Mouse (Mus musculus): Measurements from ENCODE around the gene Ttc39a. TPM values are rescaled to one million over a fixed set of nuclear protein-coding genes. Genes with fewer than 3 reads are reported as not detected.

The Ttc39a gene
- polyA plus RNA-seq, 1 experiment, result 0.42 TPM

DNA sequence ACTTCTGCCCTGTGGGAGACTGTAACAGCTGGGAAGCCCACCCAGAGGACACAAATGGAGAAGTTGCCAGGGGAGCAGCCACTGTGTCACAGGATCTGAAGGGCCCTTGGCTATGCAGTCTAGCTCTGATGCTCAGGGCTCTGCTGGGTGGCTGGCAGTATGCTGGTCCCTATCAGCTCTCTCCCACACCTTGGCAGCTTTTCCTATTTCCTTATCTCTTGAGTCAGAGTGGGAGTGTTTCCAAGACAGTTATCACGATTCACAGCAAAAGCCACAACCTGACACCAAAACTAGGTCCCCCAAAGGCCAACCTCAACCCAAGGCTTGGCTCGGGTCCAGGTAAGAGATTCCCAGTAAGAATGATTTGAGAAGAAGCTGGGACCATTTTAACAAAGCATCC is 39.0 kb downstream of the Ttc39a start:
- Histone ChIP-seq H3K36me3 (ENCODE audit: control insufficient read depth, insufficient read depth) (peaks cover 5% of the 10 kb centered on the region), H3K79me2 (ENCODE audit: control insufficient read depth, insufficient read depth) (peaks cover 4% of the 10 kb centered on the region), H3K79me3 (ENCODE audit: low read depth) (peaks cover 2% of the 10 kb centered on the region), H3K4me3 (ENCODE audit: insufficient read depth, poor library complexity, severe bottlenecking) (no peak overlapping the region), H3K27me3 (ENCODE audit: control insufficient read depth, insufficient read depth, insufficient read length) (no peaks in the 10 kb centered on the region), H3ac (ENCODE audit: control insufficient read depth, insufficient read length, low read depth) (no peak overlapping the region)
- TF ChIP-seq FOSL1 (IDR thresholded peaks at IDR 0.05; ENCODE audit: insufficient read depth, low read length, poor library complexity, severe bottlenecking) (no peak), MYOG (IDR thresholded peaks at IDR 0.05; ENCODE audit: control insufficient read depth, extremely low read depth, insufficient read length) (no peak), MAX (IDR thresholded peaks at IDR 0.05) (no peak), CEBPB (IDR thresholded peaks at IDR 0.05; ENCODE audit: low read depth) (no peak), CTCF (IDR thresholded peaks at IDR 0.05; ENCODE audit: control insufficient read depth, insufficient read depth, insufficient read length) (no peak), MYOD1 (IDR thresholded peaks at IDR 0.05; ENCODE audit: control insufficient read depth, insufficient read length, low read depth) (no peak), USF1 (IDR thresholded peaks at IDR 0.05; ENCODE audit: low read depth) (no peak)

DNA sequence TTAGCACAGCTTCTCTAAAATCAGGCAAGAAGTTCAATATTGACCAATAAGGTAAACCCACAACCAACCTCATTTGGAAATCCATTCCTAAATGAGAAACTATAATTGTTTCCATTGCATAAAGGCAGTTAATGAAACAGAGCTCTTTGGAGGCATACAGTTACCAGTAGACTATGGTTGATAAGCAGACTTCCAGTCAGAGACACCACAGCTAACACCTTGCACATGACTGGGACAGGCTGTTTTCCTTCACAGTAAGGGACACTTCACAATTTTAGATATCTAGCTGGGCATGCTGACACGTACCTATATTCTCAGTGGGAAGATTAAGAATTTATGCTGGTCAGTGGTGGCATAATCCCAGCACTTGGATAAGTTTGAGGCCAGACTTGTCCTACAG is 39.5 kb downstream of the Ttc39a start:
- H3K4me3 ChIP-seq (ENCODE audit: insufficient read depth, poor library complexity, severe bottlenecking), result no peak overlapping the region
- H3K27me3 ChIP-seq (ENCODE audit: control insufficient read depth, insufficient read depth, insufficient read length), result no peaks in the 10 kb centered on the region
- peaks cover 4% of the 10 kb centered on the region for H3K79me2 ChIP-seq (ENCODE audit: control insufficient read depth, insufficient read depth)
- H3ac ChIP-seq (ENCODE audit: control insufficient read depth, insufficient read length, low read depth), result no peak overlapping the region
- H3K79me3 ChIP-seq (ENCODE audit: low read depth), result peaks cover 2% of the 10 kb centered on the region
- TF ChIP-seq FOSL1 (IDR thresholded peaks at IDR 0.05; ENCODE audit: insufficient read depth, low read length, poor library complexity, severe bottlenecking), result no peak
- TF ChIP-seq MAX (IDR thresholded peaks at IDR 0.05), result no peak
- TF ChIP-seq MYOD1 (IDR thresholded peaks at IDR 0.05; ENCODE audit: control insufficient read depth, insufficient read length, low read depth), result no peak
- TF ChIP-seq MYOG (IDR thresholded peaks at IDR 0.05; ENCODE audit: control insufficient read depth, extremely low read depth, insufficient read length), result no peak
- no peak for TF ChIP-seq CEBPB (IDR thresholded peaks at IDR 0.05; ENCODE audit: low read depth)
- TF ChIP-seq CTCF (IDR thresholded peaks at IDR 0.05; ENCODE audit: control insufficient read depth, insufficient read depth, insufficient read length), result no peak
- no peak for TF ChIP-seq USF1 (IDR thresholded peaks at IDR 0.05; ENCODE audit: low read depth)
- peaks cover 8% of the 10 kb centered on the region for H3K36me3 ChIP-seq (ENCODE audit: control insufficient read depth, insufficient read depth)

DNA sequence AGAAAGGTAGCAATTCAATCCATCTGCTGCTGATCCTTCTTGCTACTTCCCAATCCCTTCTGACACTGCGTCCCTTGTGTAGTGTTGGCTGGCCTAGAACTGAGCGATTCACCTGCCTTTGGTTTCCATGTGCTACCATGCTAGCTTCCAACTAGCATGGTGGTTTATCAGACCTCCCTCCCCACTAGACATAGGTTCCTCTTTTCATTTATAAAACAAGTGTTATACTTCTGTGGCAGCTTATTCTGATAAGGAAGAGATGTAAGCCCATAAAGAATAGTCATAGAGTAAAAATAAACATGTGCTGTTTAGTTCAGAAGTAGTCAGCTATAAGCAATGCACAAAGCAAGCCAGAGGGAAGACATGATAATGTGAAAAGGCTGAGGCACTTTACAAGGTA is 42.1 kb downstream of the Ttc39a start:
- Histone ChIP-seq H3K27me3 (ENCODE audit: control insufficient read depth, insufficient read depth, insufficient read length) (no peaks in the 10 kb centered on the region), H3K79me3 (ENCODE audit: low read depth) (peaks cover 2% of the 10 kb centered on the region), H3ac (ENCODE audit: control insufficient read depth, insufficient read length, low read depth) (no peak overlapping the region), H3K36me3 (ENCODE audit: control insufficient read depth, insufficient read depth) (peaks cover 28% of the 10 kb centered on the region), H3K79me2 (ENCODE audit: control insufficient read depth, insufficient read depth) (peaks cover 4% of the 10 kb centered on the region), H3K4me3 (ENCODE audit: insufficient read depth, poor library complexity, severe bottlenecking) (no peak overlapping the region)
- no peak for TF ChIP-seq MYOD1 (IDR thresholded peaks at IDR 0.05; ENCODE audit: control insufficient read depth, insufficient read length, low read depth)

DNA sequence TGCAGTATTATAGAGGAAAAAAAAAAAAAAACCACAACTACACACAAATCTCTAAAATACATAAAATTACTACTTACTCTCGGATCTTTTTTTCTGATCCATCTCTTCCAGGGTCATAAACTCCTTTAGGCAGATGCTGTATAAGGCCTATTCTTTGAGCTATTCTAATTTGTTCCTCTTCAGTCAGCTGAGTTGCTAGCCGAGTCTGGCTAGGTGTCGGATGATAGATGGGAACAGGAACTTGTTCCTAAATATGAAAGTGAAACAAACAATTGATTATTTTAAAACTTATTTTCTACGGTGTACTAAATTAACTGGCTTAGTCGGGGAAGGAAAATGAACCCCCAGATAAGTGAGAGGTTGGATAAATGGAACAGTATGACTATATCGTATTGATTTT is 50.4 kb downstream of the Ttc39a start:
- Histone ChIP-seq H3K4me3 (ENCODE audit: insufficient read depth, poor library complexity, severe bottlenecking) (no peak overlapping the region), H3K36me3 (ENCODE audit: control insufficient read depth, insufficient read depth) (peaks cover 34% of the 10 kb centered on the region), H3K27me3 (ENCODE audit: control insufficient read depth, insufficient read depth, insufficient read length) (no peaks in the 10 kb centered on the region), H3K79me3 (ENCODE audit: low read depth) (peaks cover 28% of the 10 kb centered on the region), H3ac (ENCODE audit: control insufficient read depth, insufficient read length, low read depth) (no peak overlapping the region), H3K79me2 (ENCODE audit: control insufficient read depth, insufficient read depth) (peaks cover 51% of the 10 kb centered on the region)
- no peak for TF ChIP-seq MAX (IDR thresholded peaks at IDR 0.05)
- no peak for TF ChIP-seq MYOG (IDR thresholded peaks at IDR 0.05; ENCODE audit: control insufficient read depth, extremely low read depth, insufficient read length)
- TF ChIP-seq CTCF (IDR thresholded peaks at IDR 0.05; ENCODE audit: control insufficient read depth, insufficient read depth, insufficient read length), result no peak
- TF ChIP-seq USF1 (IDR thresholded peaks at IDR 0.05; ENCODE audit: low read depth), result no peak
- no peak for TF ChIP-seq FOSL1 (IDR thresholded peaks at IDR 0.05; ENCODE audit: insufficient read depth, low read length, poor library complexity, severe bottlenecking)
- no peak for TF ChIP-seq MYOD1 (IDR thresholded peaks at IDR 0.05; ENCODE audit: control insufficient read depth, insufficient read length, low read depth)
- TF ChIP-seq CEBPB (IDR thresholded peaks at IDR 0.05; ENCODE audit: low read depth), result no peak

DNA sequence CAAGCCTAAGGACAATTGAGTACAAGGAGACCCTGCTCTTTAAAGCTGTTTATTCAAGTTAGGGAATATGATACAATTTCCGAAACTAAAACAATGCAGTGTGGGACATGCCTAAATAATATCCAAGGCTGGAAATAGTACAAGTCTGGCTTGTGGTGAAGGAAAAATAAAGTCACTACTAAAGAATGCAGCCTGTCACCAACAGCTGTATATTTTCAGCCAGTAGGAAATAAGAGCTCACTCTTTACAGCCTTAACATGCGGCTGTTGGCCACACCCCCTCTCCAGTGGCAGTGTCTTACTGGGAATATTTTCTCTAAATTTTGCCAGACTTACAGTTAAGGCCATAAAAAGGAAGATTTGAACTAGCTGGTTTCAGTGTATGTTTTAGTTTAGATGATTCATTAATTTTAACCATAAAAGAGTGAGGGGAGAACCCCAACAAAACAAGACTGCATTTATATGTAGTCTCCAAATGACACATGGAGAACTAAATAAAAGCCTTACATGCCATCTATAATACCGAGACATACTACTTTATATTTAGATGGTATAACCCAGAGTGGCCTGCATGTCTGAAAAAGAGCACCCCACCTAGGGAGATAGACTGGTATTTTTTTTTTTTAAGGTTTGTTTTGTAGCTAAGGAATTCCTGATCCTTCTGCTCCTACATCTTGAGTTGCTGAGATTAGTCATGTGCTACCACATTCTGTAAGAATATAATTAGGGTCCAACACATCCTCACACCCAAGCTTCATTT is 54.2 kb downstream of the Ttc39a start:
- Histone ChIP-seq H3K36me3 (ENCODE audit: control insufficient read depth, insufficient read depth) (peaks cover 8% of the 10 kb centered on the region), H3K4me3 (ENCODE audit: insufficient read depth, poor library complexity, severe bottlenecking) (no peak overlapping the region), H3K79me3 (ENCODE audit: low read depth) (peaks cover 47% of the 10 kb centered on the region), H3K27me3 (ENCODE audit: control insufficient read depth, insufficient read depth, insufficient read length) (no peaks in the 10 kb centered on the region), H3ac (ENCODE audit: control insufficient read depth, insufficient read length, low read depth) (no peak overlapping the region), H3K79me2 (ENCODE audit: control insufficient read depth, insufficient read depth) (peaks cover 88% of the 10 kb centered on the region)
- TF ChIP-seq MAX (IDR thresholded peaks at IDR 0.05), result peak; percentile 72
- no peak for TF ChIP-seq CEBPB (IDR thresholded peaks at IDR 0.05; ENCODE audit: low read depth)
- TF ChIP-seq MYOD1 (IDR thresholded peaks at IDR 0.05; ENCODE audit: control insufficient read depth, insufficient read length, low read depth), result peak; percentile 19

DNA sequence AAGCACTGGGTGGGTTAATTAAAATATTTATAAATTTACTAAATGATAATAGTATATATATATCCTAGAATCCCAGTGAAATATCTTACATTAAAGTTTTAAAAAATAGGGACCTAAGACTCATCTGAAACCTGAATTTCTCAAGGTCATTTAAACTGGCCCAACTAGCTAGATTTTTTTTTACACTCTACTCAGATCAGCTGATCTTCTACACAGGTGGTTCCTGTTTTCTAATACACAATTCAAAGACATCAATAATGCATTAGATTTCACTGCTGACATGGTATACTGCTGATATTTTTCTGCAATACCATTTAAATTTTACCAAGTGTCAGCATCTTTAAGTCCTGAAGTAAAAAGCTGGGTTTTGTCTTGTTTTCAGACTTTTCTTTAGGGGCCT is 57.5 kb downstream of the Ttc39a start:
- no peak for TF ChIP-seq MAX (IDR thresholded peaks at IDR 0.05)
- TF ChIP-seq MYOG (IDR thresholded peaks at IDR 0.05; ENCODE audit: control insufficient read depth, extremely low read depth, insufficient read length), result no peak
- TF ChIP-seq USF1 (IDR thresholded peaks at IDR 0.05; ENCODE audit: low read depth), result no peak
- TF ChIP-seq FOSL1 (IDR thresholded peaks at IDR 0.05; ENCODE audit: insufficient read depth, low read length, poor library complexity, severe bottlenecking), result no peak
- no peak for TF ChIP-seq CTCF (IDR thresholded peaks at IDR 0.05; ENCODE audit: control insufficient read depth, insufficient read depth, insufficient read length)
- TF ChIP-seq CEBPB (IDR thresholded peaks at IDR 0.05; ENCODE audit: low read depth), result no peak
- no peak for TF ChIP-seq MYOD1 (IDR thresholded peaks at IDR 0.05; ENCODE audit: control insufficient read depth, insufficient read length, low read depth)
- Histone ChIP-seq H3ac (ENCODE audit: control insufficient read depth, insufficient read length, low read depth) (no peak overlapping the region), H3K79me2 (ENCODE audit: control insufficient read depth, insufficient read depth) (peaks cover 94% of the 10 kb centered on the region), H3K4me3 (ENCODE audit: insufficient read depth, poor library complexity, severe bottlenecking) (no peak overlapping the region), H3K27me3 (ENCODE audit: control insufficient read depth, insufficient read depth, insufficient read length) (no peaks in the 10 kb centered on the region), H3K36me3 (ENCODE audit: control insufficient read depth, insufficient read depth) (no peaks in the 10 kb centered on the region), H3K79me3 (ENCODE audit: low read depth) (peaks cover 60% of the 10 kb centered on the region)

Measured in C2C12 (cell line).